Mouse (Mus musculus) kidney, adult 2 months (tissue): ENCODE data around the gene Fam126a. TPM values are rescaled to one million over a fixed set of nuclear protein-coding genes. Genes with fewer than 3 reads are reported as not detected.

Experiments used
- DNase-seq: peaks from one replicate; pipeline ENCODE4 v3.0.0; 2021
- H3K27ac ChIP-seq: fragments of 200-500 bp; 2 replicates; pipeline ENCODE4 v1.5.1; 2012; ENCODE audit warnings: low read depth, low read length, control low read depth, inconsistent platforms; ENCODE audit not compliant: insufficient read depth
- H3K27me3 ChIP-seq: fragments of 200-500 bp; replicated peaks from 2 replicates; pipeline ENCODE4 v1.6.1; 2012; ENCODE audit warnings: mild to moderate bottlenecking, moderate library complexity, low read length, inconsistent platforms; ENCODE audit not compliant: control insufficient read depth, insufficient read depth
- H3K36me3 ChIP-seq: fragments of 200-500 bp; 2 replicates; pipeline ENCODE4 v1.6.1; 2012; ENCODE audit warnings: mild to moderate bottlenecking, moderate library complexity, low read length, inconsistent platforms; ENCODE audit not compliant: control insufficient read depth, insufficient read depth
- H3K4me1 ChIP-seq: fragments of 200-500 bp; 2 replicates; pipeline ENCODE4 v1.6.1; 2011; ENCODE audit warnings: low read length; ENCODE audit not compliant: control insufficient read depth, insufficient read depth
- H3K4me3 ChIP-seq: fragments of 200-500 bp; 2 replicates; pipeline ENCODE4 v1.5.1; 2011; ENCODE audit warnings: mild to moderate bottlenecking, low read depth, low read length, control low read depth; ENCODE audit not compliant: insufficient read depth
- CTCF ChIP-seq: fragments of 200-500 bp; conservative IDR thresholded peaks from 2 replicates; pipeline ENCODE4 v1.5.1; 2011; ENCODE audit warnings: low read depth, mild to moderate bottlenecking, control low read depth, low read length, moderate library complexity, mixed read lengths; ENCODE audit not compliant: insufficient read depth, insufficient read length
- POLR2A ChIP-seq: fragments of 200-500 bp; IDR thresholded peaks from one replicate; pipeline ENCODE4 v1.6.1; 2011; ENCODE audit warnings: low read depth, low read length, control low read depth
- WGBS: fragments of 180-500 bp; shearing (Covaris S2); methylation state at CpG from one replicate; pipeline ENCODE4 v1.1.7; 2018; 5-methylcytosine and 5-hydroxymethylcytosine counted together
- polyA plus RNA-seq: library from polyadenylated mRNA; depleted of rRNA; stranded (reverse); fragments of >200 nt; gene quantifications from 2 replicates; pipeline ENCODE4 v1.2.3, GENCODE M21; 2012

The Fam126a gene
- polyA plus RNA-seq, 1 experiment, result 4.4 TPM

GRCm38 (mm10) chr5:23992876-23993552, 37.5 kb downstream of the Fam126a start:
- TF ChIP-seq POLR2A, result no peak
- no peak for TF ChIP-seq CTCF
- peak; percentile 81 for DNase-seq
- no peak overlapping the region for H3K4me3 ChIP-seq
- 36% methylated on average over 5 of the region's 5 CpGs for WGBS
- 0 out of 2 replicates have a peak overlapping the region, but pooled peaks have one; percentile 36 for H3K27ac ChIP-seq
- no peaks in the 10 kb centered on the region for H3K27me3 ChIP-seq
- H3K4me1 ChIP-seq, result no peaks in the 10 kb centered on the region; the same call in 1 of the 2 replicates
- H3K36me3 ChIP-seq, result no peaks in the 10 kb centered on the region

DNA sequence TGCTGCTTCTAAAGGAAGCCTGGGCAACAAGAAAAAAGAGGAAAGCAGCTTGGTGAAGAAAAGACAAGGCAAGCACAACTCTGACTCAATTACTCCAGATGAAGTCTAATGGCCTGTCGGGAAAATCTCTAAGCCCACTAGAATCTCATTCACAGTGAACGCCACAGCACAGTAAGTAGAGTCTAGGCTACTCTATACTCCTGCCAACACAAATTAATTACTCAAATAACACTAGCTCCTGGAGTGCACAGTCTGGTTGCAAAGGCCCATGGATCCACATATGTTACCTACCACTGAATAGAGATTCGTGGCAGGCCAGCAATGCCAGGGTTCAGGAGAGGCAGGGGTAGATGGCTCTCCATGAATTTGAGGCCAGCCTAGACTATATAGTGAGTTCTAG, 40.5 kb downstream of the Fam126a start:
- Histone ChIP-seq H3K27me3 (no peaks in the 10 kb centered on the region), H3K4me1 (no peaks in the 10 kb centered on the region; the same call in 1 of the 2 replicates), H3K36me3 (no peaks in the 10 kb centered on the region; the same call in 1 of the 2 replicates), H3K4me3 (no peak overlapping the region), H3K27ac (no peak overlapping the region)
- TF ChIP-seq CTCF (no peak), POLR2A (no peak)
- DNase-seq, result no peak
- WGBS, result 98% methylated on average over 3 of the region's 3 CpGs

DNA sequence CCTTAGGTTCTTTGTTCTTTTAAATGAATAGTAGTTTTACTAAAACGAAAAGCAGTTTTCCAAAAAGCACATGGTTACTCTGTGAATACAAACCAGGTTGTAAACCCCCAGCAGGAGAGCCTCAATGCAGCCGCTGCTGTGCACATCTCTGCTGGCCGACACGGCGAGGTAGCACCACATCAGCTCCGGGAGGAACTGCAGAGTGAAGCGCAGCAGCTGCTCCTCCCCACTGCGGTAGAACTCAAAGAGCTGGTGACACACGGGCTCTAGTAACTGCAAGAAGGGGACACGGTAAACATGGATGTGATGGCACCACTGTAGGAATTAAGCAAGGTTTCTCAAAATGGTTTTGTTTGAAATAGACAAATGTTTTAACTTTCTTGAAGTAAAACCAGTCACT, 42.7 kb downstream of the Fam126a start:
- H3K36me3 ChIP-seq, result peaks cover under 1% of the 10 kb centered on the region
- no peak overlapping the region for H3K4me3 ChIP-seq
- DNase-seq, result no peak
- H3K4me1 ChIP-seq, result no peaks in the 10 kb centered on the region
- no peaks in the 10 kb centered on the region for H3K27me3 ChIP-seq
- WGBS, result 78% methylated on average over 10 of the region's 10 CpGs
- H3K27ac ChIP-seq, result no peak overlapping the region
- no peak for TF ChIP-seq CTCF
- TF ChIP-seq POLR2A, result no peak

GRCm38 (mm10) chr5:23982081-23982480, 48.4 kb downstream of the Fam126a start:
- Histone ChIP-seq H3K27me3 (no peaks in the 10 kb centered on the region), H3K36me3 (peaks cover 3% of the 10 kb centered on the region), H3K4me1 (no peaks in the 10 kb centered on the region), H3K4me3 (no peak overlapping the region), H3K27ac (no peak overlapping the region)
- 91% methylated on average over 1 of the region's 1 CpGs for WGBS
- no peak for DNase-seq
- TF ChIP-seq POLR2A, result no peak
- no peak for TF ChIP-seq CTCF

GRCm38 (mm10) chr5:23978516-23978915, 52.0 kb downstream of the Fam126a start:
- H3K4me1 ChIP-seq, result no peaks in the 10 kb centered on the region
- peak; percentile 61 for DNase-seq
- no peaks in the 10 kb centered on the region for H3K27me3 ChIP-seq
- peaks cover 3% of the 10 kb centered on the region for H3K36me3 ChIP-seq
- peak overlapping the region; percentile 52 for H3K4me3 ChIP-seq
- H3K27ac ChIP-seq, result peak overlapping the region; percentile 29; the same call in 1 of the 2 replicates
- 38% methylated on average over 14 of the region's 14 CpGs for WGBS
- no peak for TF ChIP-seq POLR2A
- no peak for TF ChIP-seq CTCF

- DNase-seq, result peak; percentile 24
- no peak overlapping the region for H3K4me3 ChIP-seq
- TF ChIP-seq CTCF, result no peak
- TF ChIP-seq POLR2A, result no peak
- no peaks in the 10 kb centered on the region for H3K27me3 ChIP-seq
- no peaks in the 10 kb centered on the region for H3K36me3 ChIP-seq
- H3K27ac ChIP-seq, result no peak overlapping the region
- 70% methylated on average over 3 of the region's 3 CpGs for WGBS
- no peaks in the 10 kb centered on the region for H3K4me1 ChIP-seq
Observed at GRCm38 (mm10) chr5:23974994-23975575, 55.4 kb downstream of the Fam126a start.

GRCm38 (mm10) chr5:23967705-23968104, 62.8 kb downstream of the Fam126a start:
- TF ChIP-seq POLR2A (no peak), CTCF (no peak)
- WGBS, result 56% methylated on average over 5 of the region's 5 CpGs
- Histone ChIP-seq H3K27ac (no peak overlapping the region), H3K27me3 (no peaks in the 10 kb centered on the region), H3K4me1 (no peaks in the 10 kb centered on the region), H3K4me3 (no peak overlapping the region), H3K36me3 (no peaks in the 10 kb centered on the region)
- peak; percentile 14 for DNase-seq
